Mouse (Mus musculus) neural tube, embryonic 14.5 days (tissue): ENCODE measurements around the gene Mmp15. TPM values are rescaled to one million over a fixed set of nuclear protein-coding genes. Genes with fewer than 3 reads are reported as not detected.

ENCODE experiments used
- ATAC-seq: fragments of 200-750 bp; cut with Nextera tagmentation; 2 replicates; pipeline ENCODE4 v1.8.0; 2017; ENCODE audit warnings: low read depth, mild to moderate bottlenecking, moderate TSS enrichment, moderate library complexity
- H3K27ac ChIP-seq: fragments of 300-500 bp; sonication (generic); 2 replicates; pipeline ENCODE4 v1.5.1; 2014; ENCODE audit warnings: low read depth, mild to moderate bottlenecking, control low read depth, low read length, moderate library complexity, mixed read lengths
- H3K27me3 ChIP-seq: fragments of 300-500 bp; sonication (generic); 2 replicates; pipeline ENCODE4 v1.6.1; 2014; ENCODE audit warnings: low read length; ENCODE audit not compliant: control insufficient read depth, insufficient read depth
- H3K36me3 ChIP-seq: fragments of 300-500 bp; sonication (generic); 2 replicates; pipeline ENCODE4 v1.6.1; 2014; ENCODE audit warnings: low read length, mixed read lengths; ENCODE audit not compliant: control insufficient read depth, insufficient read depth
- H3K4me1 ChIP-seq: fragments of 300-500 bp; sonication (generic); 2 replicates; pipeline ENCODE4 v1.6.1; 2014; ENCODE audit warnings: low read length; ENCODE audit not compliant: control insufficient read depth, insufficient read depth
- H3K4me2 ChIP-seq: fragments of 300-500 bp; sonication (generic); 2 replicates; pipeline ENCODE4 v1.6.1; 2014; ENCODE audit warnings: mild to moderate bottlenecking, low read depth, low read length, control low read depth
- H3K4me3 ChIP-seq: fragments of 300-500 bp; sonication (generic); 2 replicates; pipeline ENCODE4 v1.5.1; 2014; ENCODE audit warnings: low read depth, low read length, control low read depth, mixed read lengths
- H3K9ac ChIP-seq: fragments of 300-500 bp; sonication (generic); replicated peaks from 2 replicates; pipeline ENCODE4 v1.6.1; 2014; ENCODE audit warnings: low read depth, mild to moderate bottlenecking, control low read depth, low read length, mixed read lengths
- H3K9me3 ChIP-seq: fragments of 300-500 bp; sonication (generic); 2 replicates; pipeline ENCODE4 v1.6.1; 2016; ENCODE audit warnings: low read length; ENCODE audit not compliant: control insufficient read depth
- WGBS: fragments of 180-500 bp; shearing (Covaris S2); extraction: QIAGEN DNeasy Blood & Tissue Kit; methylation state at CpG from one replicate; pipeline ENCODE4 v1.1.7; 2014; 5-methylcytosine and 5-hydroxymethylcytosine counted together
- polyA plus RNA-seq: library from polyadenylated mRNA; unstranded; fragments of >200 nt; fragmentation: Nextera tagmentation; extraction: Ambion mirVana; gene quantifications from 2 replicates; pipeline ENCODE4 v1.2.1, GENCODE M21; 2014

The Mmp15 gene
- polyA plus RNA-seq, 1 experiment from 2014 or later = 19.6 TPM

GRCm38 (mm10) chr8:95351461-95351860, 607 bp upstream of the Mmp15 start:
- Histone ChIP-seq H3K36me3 (no peaks in the 10 kb centered on the region), H3K27me3 (no peaks in the 10 kb centered on the region), H3K4me3 (peak overlapping the region; percentile 93), H3K27ac (no peak overlapping the region), H3K4me2 (peak overlapping the region; percentile 89), H3K9me3 (no peaks in the 10 kb centered on the region), H3K9ac (no peak overlapping the region), H3K4me1 (peaks cover 43% of the 10 kb centered on the region)
- ATAC-seq = peak; percentile 35; the same call in 1 of the 2 replicates
- 2% methylated on average over 15 of the region's 15 CpGs for WGBS

GRCm38 (mm10) chr8:95352871-95353866, 1.1 kb downstream of the Mmp15 start:
- Histone ChIP-seq H3K27me3 (no peaks in the 10 kb centered on the region), H3K36me3 (no peaks in the 10 kb centered on the region), H3K4me1 (peaks cover 40% of the 10 kb centered on the region), H3K9ac (peak overlapping the region; percentile 91), H3K27ac (peak overlapping the region; percentile 87), H3K4me3 (peak overlapping the region; percentile 93), H3K9me3 (no peaks in the 10 kb centered on the region), H3K4me2 (peak overlapping the region; percentile 89)
- 2% methylated on average over 62 of the region's 62 CpGs for WGBS
- peak; percentile 45 for ATAC-seq

GRCm38 (mm10) chr8:95354606-95355005, 2.5 kb downstream of the Mmp15 start:
- Histone ChIP-seq H3K36me3 (no peaks in the 10 kb centered on the region), H3K27ac (no peak overlapping the region), H3K9ac (no peak overlapping the region), H3K4me3 (no peak overlapping the region), H3K4me1 (peaks cover 33% of the 10 kb centered on the region), H3K9me3 (no peaks in the 10 kb centered on the region), H3K27me3 (no peaks in the 10 kb centered on the region), H3K4me2 (peak overlapping the region; percentile 89; the same call in 1 of the 2 replicates)
- 89% methylated on average over 2 of the region's 2 CpGs for WGBS
- ATAC-seq = no peak

GRCm38 (mm10) chr8:95358550-95359411, 6.7 kb downstream of the Mmp15 start:
- Histone ChIP-seq H3K9ac (no peak overlapping the region), H3K36me3 (no peaks in the 10 kb centered on the region), H3K4me3 (no peak overlapping the region), H3K4me1 (peaks cover 34% of the 10 kb centered on the region), H3K9me3 (no peaks in the 10 kb centered on the region), H3K27me3 (no peaks in the 10 kb centered on the region), H3K4me2 (no peak overlapping the region), H3K27ac (no peak overlapping the region)
- no peak for ATAC-seq
- WGBS = 62% methylated on average over 8 of the region's 8 CpGs

- Histone ChIP-seq H3K9me3 (no peaks in the 10 kb centered on the region), H3K27ac (no peak overlapping the region; the same call in 1 of the 2 replicates), H3K4me3 (no peak overlapping the region), H3K27me3 (no peaks in the 10 kb centered on the region), H3K36me3 (no peaks in the 10 kb centered on the region), H3K4me1 (peaks cover 24% of the 10 kb centered on the region), H3K9ac (no peak overlapping the region), H3K4me2 (no peak overlapping the region)
- no peak for ATAC-seq
- WGBS = 52% methylated on average over 7 of the region's 7 CpGs
Observed at GRCm38 (mm10) chr8:95360181-95361015, 8.3 kb downstream of the Mmp15 start.

- Histone ChIP-seq H3K27ac (no peak overlapping the region), H3K4me2 (no peak overlapping the region), H3K27me3 (no peaks in the 10 kb centered on the region), H3K4me1 (peaks cover 21% of the 10 kb centered on the region), H3K36me3 (no peaks in the 10 kb centered on the region), H3K4me3 (no peak overlapping the region), H3K9me3 (no peaks in the 10 kb centered on the region), H3K9ac (no peak overlapping the region)
- 87% methylated on average over 3 of the region's 3 CpGs for WGBS
- ATAC-seq = no peak
Observed at GRCm38 (mm10) chr8:95361016-95361341, 8.9 kb downstream of the Mmp15 start.

- no peaks in the 10 kb centered on the region; the same call in 1 of the 2 replicates for H3K36me3 ChIP-seq
- H3K9me3 ChIP-seq = no peaks in the 10 kb centered on the region
- H3K27ac ChIP-seq = no peak overlapping the region
- no peak overlapping the region for H3K4me2 ChIP-seq
- H3K4me3 ChIP-seq = no peak overlapping the region
- H3K9ac ChIP-seq = no peak overlapping the region
- 77% methylated on average over 6 of the region's 6 CpGs for WGBS
- peaks cover 16% of the 10 kb centered on the region for H3K4me1 ChIP-seq
- no peak for ATAC-seq
- no peaks in the 10 kb centered on the region for H3K27me3 ChIP-seq
Observed at GRCm38 (mm10) chr8:95362272-95362671, 10.2 kb downstream of the Mmp15 start.

- Histone ChIP-seq H3K36me3 (no peaks in the 10 kb centered on the region; the same call in 1 of the 2 replicates), H3K4me1 (peaks cover 13% of the 10 kb centered on the region), H3K4me3 (no peak overlapping the region), H3K9me3 (no peaks in the 10 kb centered on the region), H3K27me3 (no peaks in the 10 kb centered on the region), H3K4me2 (no peak overlapping the region), H3K9ac (no peak overlapping the region), H3K27ac (no peak overlapping the region)
- 97% methylated on average over 2 of the region's 2 CpGs for WGBS
- ATAC-seq = no peak
Observed at GRCm38 (mm10) chr8:95363849-95364248, 11.8 kb downstream of the Mmp15 start.
